Mouse (Mus musculus) right cerebral cortex, adult 2 months (tissue): ENCODE measurements at regions not wholly inside any gene's neighbourhood (a gene's known extent, or its start where the extent isn't known, plus 50 kb on each side); places are given as distances from the start of the nearest gene placed in this dataset.
A peak's percentile ranks its signal among the peaks of the same experiment; 100 is the strongest.

Experiments
- DNase-seq, 2 experiments: peaks; one replicate each; pipeline ENCODE4 v3.0.0; 2021 to 2022; ENCODE audit warnings: low spot score in 2 of 2

DNA sequence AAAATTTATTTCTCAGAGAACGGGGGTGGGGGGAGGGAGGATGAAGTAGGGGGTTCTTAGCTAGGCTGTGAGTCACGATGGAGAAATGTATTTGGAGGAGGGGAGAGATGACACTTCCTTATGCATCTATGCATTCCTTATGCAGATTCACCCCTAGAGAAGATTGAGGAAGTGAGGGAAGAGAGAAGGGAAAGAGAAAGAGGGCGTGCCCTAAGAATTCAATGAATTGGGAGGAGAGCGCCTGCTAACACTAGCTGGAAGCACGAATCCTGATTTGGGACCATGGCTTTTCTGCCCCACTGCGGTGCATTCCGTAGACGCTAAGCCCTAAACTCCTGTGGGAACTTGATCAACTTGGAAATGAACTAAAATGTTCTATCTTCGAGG, 56.1 kb downstream of the Foxi3 start:
- DNase-seq: no peak

DNA sequence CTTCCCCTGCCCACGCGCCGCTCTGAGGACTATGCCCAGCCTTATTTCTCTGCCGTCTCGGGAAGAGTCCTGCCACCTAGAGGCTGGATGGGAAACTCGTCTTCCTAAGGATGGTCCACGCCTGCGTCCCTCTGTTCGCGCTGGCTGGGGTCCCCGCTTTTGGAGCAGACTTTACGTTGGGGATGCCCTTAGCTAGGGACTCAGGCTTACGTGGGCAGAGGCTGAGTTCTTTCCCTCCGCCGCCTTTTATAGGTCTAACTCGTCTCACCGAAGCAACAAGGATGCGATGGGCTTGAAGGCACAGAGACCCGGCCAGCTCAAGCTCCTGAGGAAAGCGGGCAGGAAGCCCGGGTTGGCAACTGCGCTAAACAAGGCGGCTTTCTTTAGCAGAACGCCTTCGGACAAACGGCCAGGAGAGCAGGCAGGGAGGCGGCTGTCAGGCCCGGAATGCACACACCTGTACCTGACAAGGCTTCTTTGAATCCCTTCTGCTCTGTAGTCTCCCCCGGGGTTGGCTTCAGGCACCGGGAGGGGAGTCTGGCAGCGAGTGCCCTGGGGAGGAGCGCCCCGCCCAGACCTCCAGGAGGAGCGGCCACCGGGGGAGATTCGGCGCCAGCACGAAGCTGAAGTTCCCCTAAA, 56.6 kb downstream of the Foxi3 start:
- DNase-seq: peak; percentile 59 to 72

DNA sequence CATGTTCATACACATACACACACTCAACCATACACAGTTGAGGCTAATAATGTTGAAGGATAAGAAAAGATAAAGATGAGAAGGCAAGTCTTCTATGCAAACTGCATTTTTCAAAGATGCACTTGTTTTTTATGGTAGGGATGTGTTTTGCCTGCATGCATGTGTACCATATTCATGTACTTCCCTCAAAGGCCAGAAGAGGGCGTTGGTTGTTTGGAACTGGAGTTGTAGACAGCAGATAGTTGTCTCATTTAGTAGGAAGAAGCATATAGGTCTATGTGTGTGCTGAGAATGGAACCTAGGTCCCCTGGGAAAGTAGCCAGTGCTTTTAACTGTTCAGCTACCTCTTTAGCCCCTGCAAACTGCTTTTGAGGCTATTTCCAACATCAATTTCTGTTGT, 60.1 kb downstream of the Foxi3 start:
- no peak for DNase-seq

GRCm38 (mm10) chr6:71021353-71021752, 65.0 kb downstream of the Foxi3 start:
- DNase-seq: no peak

- DNase-seq: no peak
These were observed 69.1 kb downstream of the Foxi3 start for GRCm38 (mm10) chr6:71025472-71025871.

DNA sequence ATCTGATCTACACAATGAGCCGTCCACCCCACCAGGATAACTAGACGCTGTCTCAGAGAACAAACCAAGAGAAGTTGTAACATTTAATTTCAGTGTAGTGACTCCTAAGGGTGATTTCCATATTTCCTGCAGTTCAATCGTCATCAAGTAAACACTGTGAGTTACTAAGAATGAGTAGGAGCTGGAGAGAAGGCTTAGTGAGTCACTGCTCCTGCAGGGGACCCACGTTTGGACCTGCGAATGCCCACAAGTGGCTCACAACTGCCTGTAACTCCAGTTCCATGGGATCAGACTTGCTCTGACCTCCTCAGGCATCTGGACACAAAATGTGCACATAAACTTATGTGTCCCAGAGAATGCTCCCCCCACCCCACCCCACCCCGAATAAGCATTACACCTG, 73.3 kb downstream of the Foxi3 start:
- no peak for DNase-seq

DNA sequence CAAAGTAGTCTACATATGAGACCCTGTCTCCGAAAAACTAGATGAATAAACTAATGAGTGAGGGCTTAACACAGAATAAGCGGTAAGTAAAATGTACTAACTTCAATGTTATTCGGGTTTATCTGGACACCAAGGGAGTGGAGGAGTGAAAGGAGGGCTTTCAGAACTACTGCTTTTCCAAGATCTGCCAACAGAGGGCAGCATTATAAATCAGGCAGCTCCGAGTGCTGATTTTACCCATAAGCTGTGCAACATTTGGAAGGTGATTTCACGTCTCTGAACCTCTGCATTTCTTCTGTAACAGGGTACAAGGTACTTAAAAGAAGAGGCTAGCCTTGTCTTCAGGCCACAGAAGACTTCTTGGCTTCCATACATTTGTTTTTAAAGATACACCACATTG, 74.2 kb downstream of the Foxi3 start:
- DNase-seq: peak; percentile 7 to 47

DNA sequence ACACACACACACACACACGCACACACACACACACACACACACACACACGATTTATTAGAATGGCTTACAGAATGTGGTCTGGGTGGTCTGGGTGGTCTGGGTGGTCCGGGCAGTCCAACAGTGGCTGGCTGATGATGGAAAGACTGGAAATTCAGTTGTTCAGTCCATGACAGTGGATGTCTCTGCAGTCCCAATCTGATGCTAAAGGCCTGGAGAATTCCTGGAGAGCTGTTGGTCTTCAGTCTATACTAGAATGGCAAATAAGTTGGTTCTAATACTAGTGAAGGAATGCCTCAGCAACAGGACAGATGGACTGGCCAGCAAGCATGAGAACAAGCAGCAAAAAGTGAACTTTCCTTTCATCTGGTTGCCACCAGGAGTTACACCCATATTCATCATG, 87.9 kb downstream of the Foxi3 start:
- no peak for DNase-seq

GRCm38 (mm10) chr6:71045261-71045660, 88.9 kb downstream of the Foxi3 start:
- no peak for DNase-seq

DNA sequence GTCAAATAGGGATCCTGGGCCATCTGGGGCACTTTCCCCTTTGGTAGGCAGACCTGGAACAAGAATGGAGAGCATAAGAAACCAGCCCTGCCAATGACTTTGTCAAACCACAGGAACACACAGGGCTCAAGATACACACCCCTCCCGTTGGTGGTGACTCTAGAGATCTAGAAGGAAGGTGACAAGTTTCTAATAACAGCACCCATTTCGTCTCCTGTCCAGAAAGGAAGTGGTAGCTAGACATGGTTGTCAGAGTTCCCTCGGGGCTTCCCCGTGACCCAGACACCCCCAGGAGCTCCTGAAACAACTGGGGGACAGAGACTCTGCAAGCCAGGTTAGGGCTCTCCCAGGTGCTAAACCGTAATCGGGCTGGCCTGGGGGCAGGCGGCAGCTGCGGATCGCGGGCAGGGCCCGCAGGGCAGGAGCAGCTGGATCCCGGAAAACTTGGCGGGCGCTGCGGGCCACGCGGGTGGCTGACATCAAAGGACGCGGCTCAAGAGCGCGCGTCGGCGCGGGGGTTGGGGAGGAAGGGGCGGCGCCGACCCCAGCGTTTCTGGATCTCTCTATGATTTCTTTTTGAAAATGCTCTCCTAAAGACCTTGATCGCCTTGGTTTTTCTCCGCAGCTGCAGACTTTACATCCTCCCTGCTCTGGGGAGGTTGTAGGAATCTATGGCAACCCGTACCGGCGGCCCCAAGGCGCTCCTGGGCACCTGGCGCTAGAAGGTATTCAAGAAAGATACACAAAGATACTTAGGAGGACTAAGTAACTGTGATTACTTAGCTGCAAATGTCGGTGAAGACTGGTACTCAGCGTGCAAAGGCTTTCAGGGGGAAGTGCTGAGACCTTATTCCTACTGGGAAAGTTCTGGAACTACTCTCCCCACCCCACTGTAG, 92.1 kb downstream of the Foxi3 start:
- no peak for DNase-seq

DNA sequence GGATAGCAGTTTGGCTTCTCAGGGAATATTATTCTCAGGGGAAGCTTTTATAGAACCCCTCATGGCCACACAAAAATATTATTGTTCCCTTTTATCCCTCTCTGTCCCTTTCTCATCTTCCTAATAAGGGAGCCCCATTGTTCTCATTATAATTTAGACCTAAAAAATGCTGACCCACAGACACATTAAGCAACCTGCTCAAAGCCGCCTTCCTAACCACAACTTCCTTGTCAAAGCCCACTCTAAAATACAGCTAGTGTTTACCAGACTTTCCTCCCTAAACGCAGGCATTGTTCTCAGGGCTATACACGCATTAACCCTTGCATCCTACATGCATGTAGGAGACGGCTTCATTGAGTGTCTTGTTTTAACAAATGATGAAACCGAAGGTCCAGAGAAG, 93.9 kb downstream of the Foxi3 start:
- DNase-seq: no peak

DNA sequence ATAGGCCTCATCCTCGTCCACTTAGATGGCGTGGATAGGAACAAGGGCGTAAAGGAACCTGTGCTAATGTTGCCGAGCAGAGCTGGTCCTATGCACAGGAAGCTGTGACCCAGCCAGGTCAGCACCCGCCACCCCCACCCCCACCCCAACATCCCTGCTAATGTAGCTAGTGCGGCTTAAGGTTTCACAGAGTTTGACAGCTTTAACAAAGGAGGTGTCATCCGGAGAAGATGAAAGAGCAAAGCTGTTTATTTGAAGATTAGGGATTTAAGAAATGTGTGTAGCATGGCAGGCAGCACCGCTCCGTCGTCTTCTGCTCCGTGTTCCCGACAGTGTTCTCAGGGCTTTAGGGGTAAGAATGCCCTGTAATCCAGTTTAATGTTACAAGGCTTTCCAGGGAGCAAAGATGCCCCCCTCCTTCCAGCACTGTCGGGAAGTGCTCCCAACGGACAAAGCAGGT, 93.5 kb downstream of the Thnsl2 start:
- no peak for DNase-seq

GRCm38 (mm10) chr6:71057209-71057858, 86.9 kb downstream of the Thnsl2 start:
- no peak for DNase-seq

DNA sequence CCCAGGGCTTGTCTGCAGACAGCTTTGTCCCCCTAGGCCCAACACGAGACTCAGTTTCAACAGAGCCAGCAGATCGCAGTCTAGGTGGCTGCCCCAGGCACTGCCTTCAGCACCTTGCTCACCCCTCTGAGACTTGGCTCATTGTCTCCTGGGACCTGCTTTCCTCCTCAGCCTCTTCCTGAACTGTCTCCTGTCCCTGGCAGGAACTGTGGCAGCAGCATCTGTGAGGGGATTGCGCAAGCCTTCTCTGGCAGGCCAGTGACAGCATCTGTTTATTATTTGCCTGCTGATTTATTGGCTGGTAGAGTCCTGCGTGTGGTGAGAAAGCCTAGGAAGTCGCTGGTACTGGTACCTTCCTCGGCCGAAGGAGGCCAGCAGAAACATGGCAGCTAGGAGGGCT, 84.1 kb downstream of the Thnsl2 start:
- DNase-seq: no peak

GRCm38 (mm10) chr6:71062980-71063379, 81.3 kb downstream of the Thnsl2 start:
- DNase-seq: no peak

DNA sequence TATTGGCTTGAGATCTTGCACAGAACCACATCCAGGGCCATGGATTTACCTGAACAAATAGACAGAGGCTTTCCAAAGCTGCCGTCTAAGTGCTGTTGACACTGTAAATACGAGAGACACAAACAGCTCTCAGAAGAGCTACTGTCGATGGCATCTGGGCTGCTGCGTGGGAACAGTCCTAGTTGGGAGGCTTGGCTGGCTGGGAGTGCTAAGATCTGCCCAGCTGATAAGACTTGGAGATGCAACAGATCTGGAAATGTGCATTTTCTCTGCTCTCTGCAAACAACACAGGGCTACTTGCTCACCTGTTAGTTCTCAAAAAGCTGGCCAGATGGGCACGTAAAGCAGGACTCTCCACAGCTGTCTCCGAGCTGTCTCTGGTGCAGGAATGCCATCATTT, 78.8 kb downstream of the Thnsl2 start:
- no peak for DNase-seq

DNA sequence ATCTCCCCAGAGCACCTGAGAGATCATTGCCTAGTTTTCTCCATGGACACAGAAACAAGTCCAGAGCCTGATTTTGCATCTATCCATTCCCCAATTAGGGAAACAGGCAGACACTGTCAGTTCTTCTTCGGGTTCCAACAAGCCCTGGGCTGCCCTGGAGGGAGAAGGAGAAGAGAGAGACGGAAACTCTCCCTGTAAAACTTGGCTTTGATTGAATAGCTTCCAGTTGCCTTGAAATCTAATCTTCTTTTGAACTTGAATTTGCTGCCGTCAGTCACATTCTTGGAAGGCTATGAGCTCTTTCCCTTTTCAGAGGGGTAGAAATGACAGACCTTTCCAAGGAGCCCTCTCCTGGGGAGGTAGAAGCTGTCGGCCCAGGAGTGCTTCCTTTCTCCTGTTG, 75.0 kb downstream of the Thnsl2 start:
- no peak for DNase-seq

DNA sequence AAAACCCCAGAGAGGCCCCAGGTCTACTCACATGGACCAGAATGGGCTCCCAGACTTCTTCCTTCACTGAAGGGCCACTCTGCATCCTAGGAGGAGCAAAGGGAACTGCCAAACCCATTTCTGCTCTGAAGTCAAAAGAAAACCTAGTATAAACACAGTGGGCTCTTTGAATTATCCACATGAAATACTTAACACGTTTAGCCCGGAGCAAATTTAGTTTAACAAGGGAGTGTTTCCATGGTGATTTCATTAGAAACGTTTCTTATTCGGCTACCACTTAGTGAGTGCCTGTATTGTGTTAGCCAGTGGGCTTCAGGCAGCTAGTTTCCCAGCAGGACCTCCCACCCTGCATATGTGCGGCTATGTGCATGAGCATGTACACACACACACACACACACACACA, 69.4 kb downstream of the Thnsl2 start:
- peak; percentile 6 to 12 for DNase-seq
